Mouse (Mus musculus): ENCODE measurements around the gene Cdca8.
A peak's percentile ranks its signal among the peaks of the same experiment; 100 is the strongest.

The Cdca8 gene

DNA sequence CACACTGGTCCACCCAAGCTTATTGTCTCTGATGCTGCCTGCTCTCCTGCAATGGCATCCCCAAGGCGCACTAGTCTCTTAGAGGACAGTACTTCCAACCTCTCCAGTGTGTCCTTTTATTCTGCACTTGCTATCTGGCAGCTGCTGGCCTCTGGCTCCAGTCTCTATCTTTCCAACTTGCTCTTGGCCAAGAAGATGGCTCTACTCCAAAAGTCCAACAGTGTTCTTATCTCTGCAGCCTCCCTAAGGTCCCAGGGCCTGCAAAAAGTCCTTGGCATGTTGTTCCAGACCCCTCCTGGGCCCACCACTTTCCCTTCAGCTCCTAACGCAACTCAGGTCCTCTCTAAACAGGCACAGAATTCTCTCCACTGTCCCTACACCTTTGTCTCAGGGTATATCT lies 18.2 kb upstream of the Cdca8 start:
- no peak for ATAC-seq (ENCODE audit: insufficient number of reproducible peaks, low FRiP score, low TSS enrichment)

- ATAC-seq (ENCODE audit: insufficient number of reproducible peaks, low FRiP score, low TSS enrichment): no peak
Measured at GRCm38 (mm10) chr4:124953546-124953945, 14.4 kb upstream of the Cdca8 start.

DNA sequence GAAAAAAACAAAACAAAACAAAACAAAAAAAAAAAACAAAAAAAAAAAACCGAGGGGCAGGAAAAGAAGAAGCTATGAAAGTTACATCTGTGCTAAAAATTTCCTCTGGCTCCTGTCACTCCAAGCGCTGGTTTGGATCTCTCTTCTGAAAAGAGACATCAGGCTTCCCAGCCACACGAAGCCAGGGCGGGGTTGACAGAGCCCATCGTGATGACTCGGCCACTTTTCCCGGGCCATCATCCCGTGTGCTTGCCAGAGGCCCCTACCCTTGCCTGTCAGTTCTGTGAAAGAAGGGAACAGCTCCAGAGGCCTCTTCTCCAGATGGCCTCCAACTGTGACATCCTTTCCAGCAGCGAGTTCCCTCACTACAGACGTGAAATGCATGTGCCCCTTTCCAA lies 11.9 kb upstream of the Cdca8 start:
- no peak for ATAC-seq (ENCODE audit: insufficient number of reproducible peaks, low FRiP score, low TSS enrichment)

GRCm38 (mm10) chr4:124950181-124951035 lies 11.3 kb upstream of the Cdca8 start:
- ATAC-seq (ENCODE audit: insufficient number of reproducible peaks, low FRiP score, low TSS enrichment): no peak

DNA sequence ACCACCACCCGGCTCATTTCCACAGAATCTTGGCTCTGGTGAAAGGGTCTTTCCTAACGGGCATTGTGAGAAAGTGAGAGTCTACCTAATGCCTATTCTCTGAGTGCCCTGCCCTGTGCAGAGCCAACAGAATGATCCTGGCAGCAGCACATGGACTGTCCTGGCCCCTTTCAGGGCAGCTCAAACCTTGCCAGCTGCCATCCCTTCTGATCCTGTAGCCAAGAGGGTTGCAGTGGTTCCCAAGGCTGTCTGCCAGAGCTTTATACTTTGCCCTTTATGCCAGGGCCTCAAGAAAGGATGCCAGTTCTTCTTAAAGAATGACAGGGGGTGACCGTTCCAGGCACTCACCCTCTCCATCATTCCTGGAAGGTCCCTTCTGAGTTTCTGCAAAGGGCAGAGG lies 10.4 kb upstream of the Cdca8 start:
- no peak for ATAC-seq (ENCODE audit: insufficient number of reproducible peaks, low FRiP score, low TSS enrichment)

- no peak for ATAC-seq (ENCODE audit: insufficient number of reproducible peaks, low FRiP score, low TSS enrichment)
Measured at GRCm38 (mm10) chr4:124944961-124945360, 5.8 kb upstream of the Cdca8 start.

GRCm38 (mm10) chr4:124943781-124944180 lies 4.7 kb upstream of the Cdca8 start:
- no peak for ATAC-seq (ENCODE audit: insufficient number of reproducible peaks, low FRiP score, low TSS enrichment)

GRCm38 (mm10) chr4:124943022-124943421 lies 3.9 kb upstream of the Cdca8 start:
- no peak; the same call in 1 of the 2 replicates for ATAC-seq (ENCODE audit: insufficient number of reproducible peaks, low FRiP score, low TSS enrichment)

DNA sequence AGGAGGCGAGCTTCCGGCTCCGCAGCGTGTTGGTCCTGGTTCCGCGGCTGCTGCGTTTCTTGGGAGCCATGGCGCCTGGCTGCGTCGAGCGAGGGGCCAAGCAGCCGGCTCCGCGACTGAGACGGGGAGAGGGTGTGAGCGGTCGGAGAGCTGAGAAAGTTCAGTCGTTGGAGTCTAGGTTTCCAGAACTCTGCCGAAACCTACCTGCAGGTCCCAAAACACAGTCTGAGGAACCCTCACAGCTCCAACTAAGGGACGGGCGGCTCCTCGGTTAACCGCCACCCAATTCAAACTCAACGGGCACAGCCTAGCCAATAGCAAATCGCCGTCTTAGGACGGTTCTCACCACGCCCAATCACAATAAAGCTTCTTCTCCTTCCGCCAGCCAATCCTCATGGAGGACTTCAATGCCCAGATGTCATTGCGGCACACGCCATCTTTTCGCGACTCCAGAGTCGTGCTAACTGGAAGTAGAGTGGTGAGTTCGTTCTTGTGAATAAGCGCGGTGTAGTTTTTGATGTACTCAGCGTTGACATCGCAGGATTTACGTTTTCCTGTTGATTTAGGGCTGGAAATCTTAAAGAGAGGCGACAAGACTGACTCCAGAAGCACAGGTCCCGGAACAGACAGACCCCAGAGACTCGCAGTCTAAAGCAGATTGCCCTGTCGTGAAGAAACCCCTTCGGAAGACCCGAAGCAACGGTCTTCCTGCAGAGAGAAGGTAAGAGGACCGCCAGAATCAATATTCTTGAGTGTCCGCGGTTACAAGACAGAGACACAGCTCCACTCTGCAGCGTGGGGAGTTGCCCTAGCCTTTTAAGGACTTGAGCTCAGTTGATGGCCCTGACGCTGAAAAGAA lies 2.3 kb downstream of the Cdca8 start, which contains the start of gene 9930104L06Rik:
9930104L06Rik (plus strand) TSS at position 436 of the 859 bp plus-strand sequence.
- peak; percentile 99 for ATAC-seq (ENCODE audit: insufficient number of reproducible peaks, low FRiP score, low TSS enrichment)

GRCm38 (mm10) chr4:124928102-124928501 lies 11.0 kb downstream of the Cdca8 start:
- no peak for ATAC-seq (ENCODE audit: insufficient number of reproducible peaks, low FRiP score, low TSS enrichment)

DNA sequence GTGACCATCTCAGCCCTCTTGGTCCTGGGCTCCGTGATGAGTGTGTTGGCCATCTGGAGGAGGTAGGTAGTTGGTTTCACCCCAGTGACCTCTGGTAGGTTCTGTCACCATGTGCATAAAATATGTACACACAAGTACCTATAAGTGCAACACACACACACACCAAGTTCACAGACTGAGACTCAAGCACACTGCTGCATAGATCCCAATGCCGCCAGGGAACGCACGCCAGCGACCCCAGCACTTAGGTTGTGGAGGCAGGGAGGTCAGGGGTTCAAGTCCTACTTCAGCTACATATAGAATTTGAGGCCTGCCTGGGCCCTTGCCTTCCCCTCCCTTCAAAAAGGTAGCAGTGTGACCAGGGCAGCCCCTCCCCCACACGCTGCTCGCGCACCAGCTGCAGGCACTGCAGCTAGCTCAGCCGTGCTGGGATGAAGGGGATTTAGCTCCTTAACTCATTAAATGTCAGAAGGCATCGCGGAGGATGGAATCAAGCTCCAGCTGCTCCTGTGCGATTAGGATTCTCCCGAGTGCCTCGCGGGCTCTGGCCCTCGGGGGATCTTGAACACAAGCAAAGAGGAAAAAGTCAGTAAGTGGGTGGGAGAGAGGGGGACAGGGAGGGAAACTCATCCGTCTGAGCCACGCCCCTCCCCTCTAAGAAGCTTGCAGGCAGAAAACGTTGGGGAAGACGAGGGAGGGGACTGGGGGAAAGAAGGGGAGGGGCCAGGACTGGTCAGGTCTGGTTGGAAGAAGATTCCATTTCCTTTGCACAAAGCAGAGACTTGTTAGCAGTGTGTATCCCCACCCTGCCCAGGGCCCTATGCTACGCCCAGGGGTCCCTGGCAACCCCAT lies 32.9 kb downstream of the Cdca8 start:
- ATAC-seq (ENCODE audit: insufficient number of reproducible peaks, low FRiP score, low TSS enrichment): no peak

GRCm38 (mm10) chr4:124905417-124905816 lies 33.7 kb downstream of the Cdca8 start:
- no peak for ATAC-seq (ENCODE audit: insufficient number of reproducible peaks, low FRiP score, low TSS enrichment)

- ATAC-seq (ENCODE audit: insufficient number of reproducible peaks, low FRiP score, low TSS enrichment): no peak
Measured at GRCm38 (mm10) chr4:124899906-124900305, 39.2 kb downstream of the Cdca8 start.

- ATAC-seq (ENCODE audit: insufficient number of reproducible peaks, low FRiP score, low TSS enrichment): no peak
Measured at GRCm38 (mm10) chr4:124898428-124898827, 40.7 kb downstream of the Cdca8 start.

GRCm38 (mm10) chr4:124894508-124895428 lies 44.3 kb downstream of the Cdca8 start:
- ATAC-seq (ENCODE audit: insufficient number of reproducible peaks, low FRiP score, low TSS enrichment): peak; percentile 78

- ATAC-seq (ENCODE audit: insufficient number of reproducible peaks, low FRiP score, low TSS enrichment): no peak
Measured at GRCm38 (mm10) chr4:124893769-124894168, 45.3 kb downstream of the Cdca8 start.

DNA sequence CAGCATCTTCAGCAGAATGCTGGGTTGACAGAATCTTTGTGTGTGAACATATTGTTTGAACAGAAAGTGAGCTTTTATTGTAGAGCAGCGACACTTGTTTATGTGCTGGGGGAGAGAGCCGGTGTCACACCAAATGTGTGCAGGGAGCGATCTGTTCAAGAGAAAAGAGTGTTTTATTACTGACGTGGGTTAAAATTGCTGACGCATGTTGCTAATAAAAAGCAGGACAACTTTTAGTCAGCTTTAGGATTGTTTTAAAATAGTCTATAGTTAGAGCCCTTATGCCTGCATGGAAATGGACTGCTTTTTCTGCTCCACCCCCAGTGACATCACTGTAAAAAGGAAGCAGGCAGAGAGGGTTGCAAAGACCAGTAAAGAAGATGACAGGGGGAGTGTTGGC lies 48.3 kb downstream of the Cdca8 start:
- no peak for ATAC-seq (ENCODE audit: insufficient number of reproducible peaks, low FRiP score, low TSS enrichment)

DNA sequence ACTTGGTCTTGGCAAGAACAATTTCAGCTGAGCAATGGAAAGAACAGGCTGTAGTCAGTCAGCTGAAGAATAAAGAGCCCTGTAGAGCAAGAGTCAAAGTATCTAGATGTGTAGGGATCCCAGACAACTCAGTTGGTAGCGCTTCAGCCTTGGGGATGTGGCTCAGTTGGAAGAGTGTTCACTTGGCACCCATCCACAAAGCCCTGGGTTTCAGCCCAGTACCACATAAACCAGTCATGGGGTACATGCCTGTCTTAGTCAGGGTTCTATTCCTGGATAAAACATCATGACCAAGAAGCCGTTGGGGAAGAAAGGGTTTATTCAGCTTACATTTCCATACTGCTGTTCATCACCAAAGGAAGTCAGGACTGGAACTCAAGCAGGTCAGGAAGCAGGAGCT lies 49.2 kb downstream of the Cdca8 start:
- no peak for ATAC-seq (ENCODE audit: insufficient number of reproducible peaks, low FRiP score, low TSS enrichment)

- ATAC-seq (ENCODE audit: insufficient number of reproducible peaks, low FRiP score, low TSS enrichment): no peak
Measured at GRCm38 (mm10) chr4:124888702-124889101, 50.4 kb downstream of the Cdca8 start.
